Mouse (Mus musculus): ENCODE data around the gene Ankrd40. TPM values are rescaled to one million over a fixed set of nuclear protein-coding genes. Genes with fewer than 3 reads are reported as not detected.

The Ankrd40 gene
- polyA plus RNA-seq, 1 experiment, result 83.8 TPM

GRCm38 (mm10) chr11:94370809-94371208 lies 43.0 kb downstream of the Ankrd40 start:
- TF ChIP-seq POLR2A (IDR thresholded peaks at IDR 0.05; ENCODE audit: low read depth, low read length) (no peak), CTCF (IDR thresholded peaks at IDR 0.05; ENCODE audit: borderline replicate concordance, insufficient read depth, low read length) (no peak)
- peaks cover 6% of the 10 kb centered on the region; the same call in 1 of the 2 replicates for H3K4me1 ChIP-seq (ENCODE audit: control insufficient read depth, insufficient read depth, low read length)
- no peak overlapping the region for H3K4me3 ChIP-seq (ENCODE audit: insufficient read depth, low read length)
- no peak overlapping the region for H3K27ac ChIP-seq (ENCODE audit: insufficient read depth, low read length)

- Histone ChIP-seq H3K4me3 (ENCODE audit: insufficient read depth, low read length) (no peak overlapping the region), H3K4me1 (ENCODE audit: control insufficient read depth, insufficient read depth, low read length) (peaks cover 6% of the 10 kb centered on the region; the same call in 1 of the 2 replicates), H3K27ac (ENCODE audit: insufficient read depth, low read length) (no peak overlapping the region)
- TF ChIP-seq POLR2A (IDR thresholded peaks at IDR 0.05; ENCODE audit: low read depth, low read length), result no peak
- no peak for TF ChIP-seq CTCF (IDR thresholded peaks at IDR 0.05; ENCODE audit: borderline replicate concordance, insufficient read depth, low read length)
These were observed 46.6 kb downstream of the Ankrd40 start for GRCm38 (mm10) chr11:94374276-94374948.

DNA sequence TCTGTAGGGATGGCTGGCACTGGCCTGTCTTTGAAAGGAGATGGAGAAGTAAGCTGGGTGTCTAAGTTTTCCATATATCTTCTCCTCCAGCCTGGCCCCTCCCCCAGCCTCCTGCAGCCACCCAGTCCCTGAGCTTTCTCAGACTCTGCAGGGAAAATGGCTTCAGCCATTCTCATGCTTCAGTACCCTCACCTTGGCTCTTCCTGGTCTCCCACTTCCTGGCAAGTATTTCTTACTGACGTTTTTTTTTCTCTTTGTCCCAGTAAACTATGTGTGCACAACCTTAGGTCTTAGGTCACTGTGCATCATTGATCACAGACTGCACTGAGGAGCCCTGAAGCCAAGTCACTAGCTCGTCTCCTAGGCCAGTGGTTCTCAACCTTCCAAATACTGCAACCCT lies 51.3 kb downstream of the Ankrd40 start:
- TF ChIP-seq POLR2A (IDR thresholded peaks at IDR 0.05; ENCODE audit: low read depth, low read length) (no peak), CTCF (IDR thresholded peaks at IDR 0.05; ENCODE audit: borderline replicate concordance, insufficient read depth, low read length) (no peak)
- H3K27ac ChIP-seq (ENCODE audit: insufficient read depth, low read length), result no peak overlapping the region
- H3K4me3 ChIP-seq (ENCODE audit: insufficient read depth, low read length), result no peak overlapping the region
- H3K4me1 ChIP-seq (ENCODE audit: control insufficient read depth, insufficient read depth, low read length), result no peaks in the 10 kb centered on the region

- TF ChIP-seq CTCF (IDR thresholded peaks at IDR 0.05; ENCODE audit: borderline replicate concordance, insufficient read depth, low read length) (no peak), POLR2A (IDR thresholded peaks at IDR 0.05; ENCODE audit: low read depth, low read length) (no peak)
- no peak overlapping the region for H3K4me3 ChIP-seq (ENCODE audit: insufficient read depth, low read length)
- no peaks in the 10 kb centered on the region for H3K4me1 ChIP-seq (ENCODE audit: control insufficient read depth, insufficient read depth, low read length)
- no peak overlapping the region for H3K27ac ChIP-seq (ENCODE audit: insufficient read depth, low read length)
These were observed 51.9 kb downstream of the Ankrd40 start for GRCm38 (mm10) chr11:94379736-94380135.

GRCm38 (mm10) chr11:94385977-94386771 lies 58.4 kb downstream of the Ankrd40 start:
- Histone ChIP-seq H3K4me1 (ENCODE audit: control insufficient read depth, insufficient read depth, low read length) (peaks cover 2% of the 10 kb centered on the region; the same call in 1 of the 2 replicates), H3K27ac (ENCODE audit: insufficient read depth, low read length) (no peak overlapping the region), H3K4me3 (ENCODE audit: insufficient read depth, low read length) (no peak overlapping the region)
- TF ChIP-seq POLR2A (IDR thresholded peaks at IDR 0.05; ENCODE audit: low read depth, low read length) (no peak), CTCF (IDR thresholded peaks at IDR 0.05; ENCODE audit: borderline replicate concordance, insufficient read depth, low read length) (no peak)

GRCm38 (mm10) chr11:94387756-94388155 lies 60.0 kb downstream of the Ankrd40 start:
- Histone ChIP-seq H3K27ac (ENCODE audit: insufficient read depth, low read length) (no peak overlapping the region), H3K4me1 (ENCODE audit: control insufficient read depth, insufficient read depth, low read length) (peaks cover 2% of the 10 kb centered on the region), H3K4me3 (ENCODE audit: insufficient read depth, low read length) (no peak overlapping the region)
- TF ChIP-seq POLR2A (IDR thresholded peaks at IDR 0.05; ENCODE audit: low read depth, low read length) (no peak), CTCF (IDR thresholded peaks at IDR 0.05; ENCODE audit: borderline replicate concordance, insufficient read depth, low read length) (no peak)

GRCm38 (mm10) chr11:94389021-94389420 lies 61.2 kb downstream of the Ankrd40 start:
- Histone ChIP-seq H3K4me1 (ENCODE audit: control insufficient read depth, insufficient read depth, low read length) (peaks cover 2% of the 10 kb centered on the region), H3K27ac (ENCODE audit: insufficient read depth, low read length) (no peak overlapping the region), H3K4me3 (ENCODE audit: insufficient read depth, low read length) (no peak overlapping the region)
- TF ChIP-seq POLR2A (IDR thresholded peaks at IDR 0.05; ENCODE audit: low read depth, low read length) (no peak), CTCF (IDR thresholded peaks at IDR 0.05; ENCODE audit: borderline replicate concordance, insufficient read depth, low read length) (no peak)

DNA sequence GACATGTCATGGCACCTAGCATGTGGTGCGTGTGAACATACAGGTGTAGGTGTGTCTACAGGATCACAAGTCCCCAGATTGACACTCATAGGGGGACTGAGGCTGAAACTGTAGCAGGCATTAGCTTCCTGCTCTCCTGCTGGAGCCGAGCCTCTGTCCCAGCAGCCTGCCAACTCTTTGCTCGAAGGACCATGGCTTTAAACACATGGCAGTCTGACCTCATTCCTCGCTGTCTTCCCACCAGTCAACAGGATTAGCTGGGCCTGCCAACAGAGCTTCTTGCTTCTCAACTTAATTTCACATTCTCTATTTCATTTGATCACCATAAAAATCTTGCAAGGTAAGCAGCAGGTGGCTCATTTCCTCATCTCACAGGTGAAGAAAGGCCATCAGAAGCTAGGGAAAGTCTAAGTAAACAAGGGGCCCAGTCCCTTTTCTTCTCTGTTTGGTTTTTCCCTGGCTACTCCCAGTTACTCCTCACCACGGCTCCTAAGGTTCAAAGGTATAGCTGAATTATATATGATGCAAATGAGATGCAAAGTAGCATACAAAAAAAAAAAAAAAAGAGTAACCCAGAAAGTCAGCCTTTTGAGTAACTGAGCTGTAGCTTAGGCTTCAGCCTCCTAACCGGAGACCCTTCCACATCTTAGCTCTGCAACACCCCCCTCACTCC lies 62.1 kb downstream of the Ankrd40 start:
- Histone ChIP-seq H3K27ac (ENCODE audit: insufficient read depth, low read length) (no peak overlapping the region), H3K4me1 (ENCODE audit: control insufficient read depth, insufficient read depth, low read length) (peaks cover 2% of the 10 kb centered on the region), H3K4me3 (ENCODE audit: insufficient read depth, low read length) (no peak overlapping the region)
- TF ChIP-seq CTCF (IDR thresholded peaks at IDR 0.05; ENCODE audit: borderline replicate concordance, insufficient read depth, low read length) (no peak), POLR2A (IDR thresholded peaks at IDR 0.05; ENCODE audit: low read depth, low read length) (no peak)

- Histone ChIP-seq H3K27ac (ENCODE audit: insufficient read depth, low read length) (no peak overlapping the region), H3K4me3 (ENCODE audit: insufficient read depth, low read length) (no peak overlapping the region), H3K4me1 (ENCODE audit: control insufficient read depth, insufficient read depth, low read length) (peaks cover 2% of the 10 kb centered on the region)
- TF ChIP-seq CTCF (IDR thresholded peaks at IDR 0.05; ENCODE audit: borderline replicate concordance, insufficient read depth, low read length), result no peak
- no peak for TF ChIP-seq POLR2A (IDR thresholded peaks at IDR 0.05; ENCODE audit: low read depth, low read length)
These were observed 63.0 kb downstream of the Ankrd40 start for GRCm38 (mm10) chr11:94390825-94391224.

Other genes starting within 250 kb of the Ankrd40 start
- gene Tob1, start 116.5 kb upstream of the Ankrd40 start, polyA plus RNA-seq (2011; ENCODE audit: insufficient read length, low read depth, missing spikeins), result 33.3 and 33.9 TPM in 2 replicates
- gene Wfikkn2, start 82.0 kb upstream of the Ankrd40 start, polyA plus RNA-seq (2011; ENCODE audit: insufficient read length, low read depth, missing spikeins), result 0.28 and 1.1 TPM in 2 replicates
- not detected in 2 replicates for gene Gm21885, start 46.1 kb upstream of the Ankrd40 start, polyA plus RNA-seq (2011; ENCODE audit: insufficient read length, low read depth, missing spikeins)
- 75.7 and 88.2 TPM in 2 replicates for gene Luc7l3, start 6.0 kb upstream of the Ankrd40 start, polyA plus RNA-seq (2011; ENCODE audit: insufficient read length, low read depth, missing spikeins)
- 1.9 and 3.0 TPM in 2 replicates for gene Abcc3, start 65.0 kb downstream of the Ankrd40 start, polyA plus RNA-seq (2011; ENCODE audit: insufficient read length, low read depth, missing spikeins)
- gene Cacna1g, start 146.2 kb downstream of the Ankrd40 start, polyA plus RNA-seq (2011; ENCODE audit: insufficient read length, low read depth, missing spikeins), result 31.7 and 38.9 TPM in 2 replicates
- not detected in 2 replicates for gene Spata20, start 158.2 kb downstream of the Ankrd40 start, polyA plus RNA-seq (2011; ENCODE audit: insufficient read length, low read depth, missing spikeins)
- 0.53 and 1.4 TPM in 2 replicates for gene Epn3, start 172.0 kb downstream of the Ankrd40 start, polyA plus RNA-seq (2011; ENCODE audit: insufficient read length, low read depth, missing spikeins)
- gene Mycbpap, start 193.7 kb downstream of the Ankrd40 start, polyA plus RNA-seq (2011; ENCODE audit: insufficient read length, low read depth, missing spikeins), result 1.6 and 2.0 TPM in 2 replicates
- gene Rsad1, start 221.3 kb downstream of the Ankrd40 start, polyA plus RNA-seq (2011; ENCODE audit: insufficient read length, low read depth, missing spikeins), result 4.1 and 5.5 TPM in 2 replicates
- not detected in 2 replicates for gene Chad, start 237.0 kb downstream of the Ankrd40 start, polyA plus RNA-seq (2011; ENCODE audit: insufficient read length, low read depth, missing spikeins)